Mouse (Mus musculus) right cerebral cortex, postnatal 14 days (tissue): ENCODE results near the gene Nup214.

ENCODE experiments used
- DNase-seq: peaks from one replicate; pipeline ENCODE4 v3.0.0; 2022

Nup214 gene

GRCm38 (mm10) chr2:32075368-32075767 is 101.1 kb downstream of the Nup214 start:
- DNase-seq: no peak

- no peak for DNase-seq
Observed at GRCm38 (mm10) chr2:32077744-32078143, 103.5 kb downstream of the Nup214 start.

GRCm38 (mm10) chr2:32078522-32078921 is 104.3 kb downstream of the Nup214 start:
- DNase-seq: no peak

- DNase-seq: no peak
Observed at GRCm38 (mm10) chr2:32079191-32079725, 105.0 kb downstream of the Nup214 start.

- DNase-seq: no peak
Observed at GRCm38 (mm10) chr2:32080681-32081080, 106.4 kb downstream of the Nup214 start.

GRCm38 (mm10) chr2:32081296-32081929 is 107.2 kb downstream of the Nup214 start:
- DNase-seq: no peak

GRCm38 (mm10) chr2:32082229-32082628 is 108.0 kb downstream of the Nup214 start:
- no peak for DNase-seq

- DNase-seq: peak; percentile 34
Observed at GRCm38 (mm10) chr2:32083159-32084011, 109.1 kb downstream of the Nup214 start.

GRCm38 (mm10) chr2:32084111-32084871 is 110.1 kb downstream of the Nup214 start, which contains the start of gene Fam78a:
Gene Fam78a (minus strand): TSS chr2:32084857.
- peak; percentile 39 for DNase-seq

- no peak for DNase-seq
Observed at GRCm38 (mm10) chr2:32084872-32085199, 110.6 kb downstream of the Nup214 start.

GRCm38 (mm10) chr2:32085231-32085630 is 111.0 kb downstream of the Nup214 start:
- no peak for DNase-seq

GRCm38 (mm10) chr2:32087606-32088005 is 113.4 kb downstream of the Nup214 start:
- no peak for DNase-seq

- DNase-seq: peak; percentile 59
Observed at GRCm38 (mm10) chr2:32088372-32088981, 114.2 kb downstream of the Nup214 start.

GRCm38 (mm10) chr2:32089606-32090005 is 115.4 kb downstream of the Nup214 start:
- DNase-seq: no peak

GRCm38 (mm10) chr2:32090145-32090544 is 115.9 kb downstream of the Nup214 start:
- DNase-seq: no peak

GRCm38 (mm10) chr2:32091956-32092355 is 117.7 kb downstream of the Nup214 start:
- no peak for DNase-seq

GRCm38 (mm10) chr2:32094001-32094707 is 119.9 kb downstream of the Nup214 start:
- DNase-seq: no peak

- peak; percentile 76 for DNase-seq
Observed at GRCm38 (mm10) chr2:32095351-32096121, 121.3 kb downstream of the Nup214 start, which contains the start of gene Plpp7. Gene Plpp7 (plus strand): TSS chr2:32095528.

- DNase-seq: no peak
Observed at GRCm38 (mm10) chr2:32096122-32096420, 121.8 kb downstream of the Nup214 start.

GRCm38 (mm10) chr2:32102944-32103343 is 128.7 kb downstream of the Nup214 start:
- DNase-seq: no peak

GRCm38 (mm10) chr2:32103557-32103956 is 129.3 kb downstream of the Nup214 start:
- no peak for DNase-seq
